Mouse (Mus musculus): ENCODE results near the gene Adcy4.
A peak's percentile ranks its signal among the peaks of the same experiment; 100 is the strongest.

Adcy4 gene

DNA sequence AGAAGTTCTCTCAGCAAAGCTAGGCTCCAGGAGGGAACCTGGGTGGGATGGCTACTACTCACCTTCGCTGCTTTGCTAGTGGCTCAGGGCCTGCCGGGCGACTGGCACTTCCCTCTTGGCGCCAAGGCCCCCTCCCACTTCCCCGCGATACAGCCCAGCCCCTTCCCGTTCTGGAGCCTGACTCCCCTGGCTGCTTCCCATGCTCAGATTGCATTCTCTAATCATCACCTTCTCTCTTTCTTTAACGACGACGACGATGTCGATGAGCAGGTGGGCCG lies at the start of gene Adcy4:
Gene Adcy4, minus strand, starts transcription at position 138 of the 278 bp plus-strand sequence.
- DNase-seq: peak in 1 of 2 experiments; percentile 0

DNA sequence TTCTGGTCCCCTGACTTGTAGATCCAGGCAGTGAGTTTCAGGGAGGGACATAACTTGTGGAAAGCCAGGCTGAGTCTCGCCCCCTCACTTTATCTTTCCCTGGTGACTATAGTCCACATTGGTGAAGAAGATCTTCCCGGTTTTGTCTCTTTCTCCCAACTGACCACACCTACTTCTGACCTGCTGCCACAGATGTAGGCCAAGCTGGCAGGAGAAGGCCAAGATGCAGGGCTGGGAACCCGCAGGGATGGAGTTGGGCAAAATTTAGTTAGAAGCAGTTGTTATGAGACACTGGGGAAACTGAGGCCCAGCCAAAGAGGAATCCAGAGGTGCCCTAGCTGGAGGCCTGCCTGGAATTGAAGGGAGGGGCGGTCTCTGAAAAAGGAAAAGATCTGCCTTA lies 49.2 kb upstream of the Adcy4 start:
- no peak for DNase-seq

DNA sequence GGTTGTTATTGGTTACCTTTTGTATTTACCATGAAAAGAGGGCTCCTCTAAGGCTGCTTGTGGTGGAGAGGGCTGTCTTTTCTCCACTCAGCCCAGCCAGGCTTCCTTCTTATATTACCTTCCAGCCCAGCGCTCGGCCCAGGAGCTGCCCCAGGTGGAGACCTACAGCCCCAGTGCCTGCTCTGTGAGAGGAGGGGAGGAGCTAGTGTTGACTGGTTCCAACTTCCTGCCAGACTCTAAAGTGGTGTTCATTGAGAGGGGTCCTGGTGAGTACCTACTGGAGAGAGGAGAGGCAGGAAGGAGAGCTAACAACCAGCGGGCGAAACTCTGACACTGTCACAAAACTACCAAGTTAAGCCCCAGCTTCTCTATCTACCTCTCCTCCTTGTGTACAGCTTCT lies 46.4 kb upstream of the Adcy4 start:
- no peak for DNase-seq

DNA sequence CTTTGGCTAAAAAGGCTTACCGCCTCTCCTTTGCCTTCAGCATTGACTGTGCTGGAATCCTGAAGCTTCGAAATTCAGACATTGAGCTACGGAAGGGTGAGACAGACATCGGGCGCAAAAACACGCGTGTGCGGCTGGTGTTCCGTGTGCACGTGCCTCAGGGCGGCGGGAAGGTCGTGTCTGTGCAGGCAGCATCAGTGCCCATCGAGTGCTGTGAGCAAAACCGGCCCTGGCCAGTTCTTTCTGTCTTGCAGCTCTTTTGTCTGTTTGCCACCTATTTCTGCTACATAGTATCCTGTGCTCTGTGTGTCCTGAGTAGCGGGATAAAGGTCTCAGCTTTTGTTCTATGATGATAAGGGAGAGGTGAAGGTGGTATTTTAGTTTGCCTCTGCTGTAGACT lies 46.0 kb upstream of the Adcy4 start:
- DNase-seq: no peak

DNA sequence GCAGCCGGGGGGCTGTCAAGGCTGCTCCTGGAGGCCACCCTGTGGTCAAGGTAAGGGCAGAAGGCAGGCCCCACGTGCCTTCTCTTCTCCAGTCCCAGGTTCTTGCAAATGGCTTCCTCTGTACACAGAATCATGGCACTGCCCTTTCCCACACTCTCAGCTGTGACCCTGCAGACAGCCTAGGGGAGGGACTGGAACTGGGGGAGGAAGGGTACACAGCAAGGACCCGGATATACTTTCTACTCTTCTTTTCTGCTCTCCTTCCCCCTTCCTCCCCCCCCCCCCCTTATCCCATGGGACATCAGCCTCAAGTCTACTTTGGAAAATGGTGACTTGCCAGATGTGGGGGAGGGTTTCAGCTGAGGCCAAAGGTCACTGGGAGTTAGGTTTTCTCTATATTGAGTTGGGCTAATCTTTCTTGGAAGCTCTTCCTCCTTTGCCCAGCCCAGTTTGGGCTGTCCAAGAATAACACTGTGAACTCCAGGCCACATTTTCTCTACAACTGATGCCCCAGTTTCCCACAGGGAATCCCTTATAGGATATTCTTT lies 44.9 kb upstream of the Adcy4 start:
- no peak for DNase-seq

DNA sequence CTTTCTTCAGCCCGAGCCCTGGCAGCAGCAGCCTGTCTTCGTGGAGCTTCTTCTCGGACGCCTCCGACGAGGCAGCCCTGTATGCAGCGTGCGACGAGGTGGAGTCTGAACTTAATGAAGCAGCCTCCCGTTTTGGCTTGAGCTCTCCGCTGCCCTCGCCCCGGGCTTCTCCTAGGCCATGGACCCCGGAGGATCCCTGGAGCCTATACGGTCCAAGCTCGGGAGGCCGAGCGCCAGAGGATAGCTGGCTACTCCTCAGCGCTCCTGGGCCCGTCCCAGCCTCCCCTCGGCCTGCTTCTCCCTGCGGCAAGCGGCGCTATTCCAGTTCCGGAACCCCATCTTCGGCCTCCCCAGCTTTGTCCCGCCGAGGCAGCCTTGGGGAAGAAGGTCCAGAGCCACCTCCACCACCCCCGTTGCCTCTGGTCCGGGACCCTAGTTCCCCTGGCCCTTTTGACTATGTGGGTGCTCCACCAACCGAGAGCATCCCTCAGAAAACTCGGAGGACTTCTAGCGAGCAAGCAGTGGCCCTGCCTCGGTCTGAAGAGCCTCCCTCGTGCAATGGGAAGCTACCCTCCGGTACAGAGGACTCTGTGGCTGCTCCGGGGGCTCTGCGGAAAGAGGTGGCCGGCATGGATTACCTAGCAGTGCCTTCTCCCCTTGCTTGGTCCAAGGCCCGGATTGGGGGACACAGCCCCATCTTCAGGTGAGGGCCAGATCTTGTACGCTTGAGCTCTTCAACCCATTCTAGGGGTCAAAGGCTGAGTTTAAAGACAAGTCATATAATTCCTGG lies 42.9 kb upstream of the Adcy4 start:
- DNase-seq: peak; percentile 18 to 30

DNA sequence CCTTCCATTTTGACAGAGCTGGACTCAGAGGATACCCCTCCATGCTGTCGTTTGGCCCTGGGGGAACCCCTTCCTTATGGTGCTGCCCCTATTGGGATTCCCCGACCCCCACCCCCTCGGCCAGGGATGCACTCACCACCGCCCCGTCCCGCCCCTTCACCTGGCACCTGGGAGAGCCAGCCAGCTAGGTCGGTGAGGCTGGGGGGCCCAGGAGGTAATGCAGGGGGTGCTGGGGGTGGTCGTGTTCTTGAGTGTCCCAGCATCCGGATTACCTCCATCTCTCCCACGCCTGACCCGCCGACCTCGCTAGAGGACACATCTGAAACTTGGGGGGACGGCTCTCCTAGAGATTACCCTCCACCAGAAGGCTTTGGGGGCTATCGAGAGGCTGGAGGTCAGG lies 42.2 kb upstream of the Adcy4 start:
- peak in 1 of 2 experiments; percentile 28 for DNase-seq

DNA sequence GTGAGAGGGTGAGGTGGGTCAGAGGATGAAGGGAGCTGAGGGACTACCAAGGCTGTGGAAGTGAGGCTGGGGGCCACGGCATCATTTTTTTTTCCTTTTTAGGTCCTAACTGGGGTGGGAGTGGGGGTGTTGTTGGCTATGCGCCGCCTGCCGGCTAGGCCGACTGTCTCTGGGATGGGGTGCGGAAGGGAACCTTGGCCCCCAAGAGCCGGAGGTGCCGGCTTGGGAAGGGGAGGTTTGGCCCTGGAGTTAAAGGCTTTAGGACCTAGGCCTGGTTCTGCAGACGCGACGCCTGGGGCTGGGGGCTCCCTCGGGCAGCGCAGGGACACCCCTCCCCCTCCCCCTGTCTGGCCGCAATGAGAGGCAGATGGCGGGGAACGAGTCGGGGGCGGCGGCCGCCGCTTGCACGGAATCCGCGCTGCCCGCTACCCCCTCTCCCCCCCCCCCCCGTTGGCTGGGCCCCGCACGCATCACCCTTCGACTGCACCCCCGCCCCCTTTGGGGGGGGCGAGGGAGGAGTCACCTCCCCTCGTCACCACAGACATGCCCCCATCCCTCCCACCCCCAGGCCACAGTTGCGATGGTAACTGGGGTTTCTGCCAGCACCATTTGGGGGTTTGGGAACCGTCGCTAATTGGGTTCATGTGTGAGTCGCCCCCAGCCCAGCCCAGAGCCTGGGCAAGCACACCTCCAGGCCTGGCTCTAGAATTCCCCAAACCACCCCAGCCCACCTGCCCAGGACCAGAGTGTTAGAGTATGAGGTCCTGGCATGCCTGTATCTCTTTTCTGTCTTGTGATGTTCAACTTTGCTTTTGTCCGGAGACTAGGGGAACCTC lies 41.5 kb upstream of the Adcy4 start:
- DNase-seq: peak; percentile 51 to 71

DNA sequence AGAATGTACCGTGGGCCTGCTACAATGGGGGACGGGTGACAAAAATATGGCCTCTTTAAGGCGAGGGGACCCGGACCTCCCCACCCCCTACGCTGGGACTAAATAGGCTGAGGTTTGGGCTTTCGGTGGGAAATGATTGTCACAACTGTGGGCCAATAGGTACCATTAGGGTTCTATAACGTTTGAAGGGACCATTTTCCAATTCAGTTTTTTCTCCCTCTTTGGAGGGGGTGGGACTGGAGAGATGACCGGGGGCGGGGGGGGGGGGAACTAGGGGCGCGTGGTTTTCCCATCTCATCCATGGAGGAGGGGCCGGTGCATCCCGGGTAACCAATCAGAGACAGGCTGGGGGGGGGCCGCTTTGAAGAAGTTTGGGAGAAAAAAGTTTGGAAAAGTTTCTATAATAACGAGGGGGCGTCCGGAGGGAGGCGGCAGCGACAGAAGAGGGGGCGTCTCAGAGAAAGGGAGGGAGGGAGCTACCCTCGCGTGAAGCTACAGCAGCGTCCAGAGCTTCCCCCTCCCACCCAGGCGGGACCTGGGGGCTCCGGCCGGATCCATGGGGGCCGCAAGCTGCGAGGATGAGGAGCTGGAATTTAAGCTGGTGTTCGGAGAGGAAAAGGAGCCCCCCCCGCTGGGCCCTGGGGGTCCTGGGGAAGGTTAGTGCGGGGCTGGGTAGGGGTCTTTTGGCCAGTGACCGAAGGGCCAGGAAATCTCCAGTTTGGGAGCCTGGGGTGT lies 40.8 kb upstream of the Adcy4 start:
- DNase-seq: peak; percentile 20 to 55

DNA sequence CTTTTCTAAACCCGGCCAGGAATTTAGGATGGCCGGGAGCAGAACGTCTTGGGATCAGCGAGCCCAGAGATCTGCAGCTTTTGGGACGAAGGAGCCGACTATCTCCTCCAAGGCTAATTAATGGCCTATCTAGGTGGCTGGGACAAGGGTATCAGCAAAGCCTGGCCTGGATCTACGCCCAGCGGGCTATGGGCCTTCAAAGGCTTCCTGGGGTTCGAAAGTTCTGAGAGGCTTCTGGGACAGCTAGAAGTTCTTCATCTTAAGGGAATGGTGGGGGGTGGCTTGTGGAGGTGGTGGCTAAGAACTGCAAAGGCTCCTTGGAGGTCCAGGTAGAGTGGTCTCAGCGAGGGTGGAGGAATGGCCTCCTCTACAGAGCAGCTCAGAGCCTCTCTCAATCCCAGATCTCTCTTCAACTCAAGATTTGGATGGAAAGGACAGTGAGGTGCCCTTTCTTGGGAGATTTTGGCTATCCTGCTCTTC lies 40.1 kb upstream of the Adcy4 start:
- DNase-seq: peak; percentile 36 to 57

DNA sequence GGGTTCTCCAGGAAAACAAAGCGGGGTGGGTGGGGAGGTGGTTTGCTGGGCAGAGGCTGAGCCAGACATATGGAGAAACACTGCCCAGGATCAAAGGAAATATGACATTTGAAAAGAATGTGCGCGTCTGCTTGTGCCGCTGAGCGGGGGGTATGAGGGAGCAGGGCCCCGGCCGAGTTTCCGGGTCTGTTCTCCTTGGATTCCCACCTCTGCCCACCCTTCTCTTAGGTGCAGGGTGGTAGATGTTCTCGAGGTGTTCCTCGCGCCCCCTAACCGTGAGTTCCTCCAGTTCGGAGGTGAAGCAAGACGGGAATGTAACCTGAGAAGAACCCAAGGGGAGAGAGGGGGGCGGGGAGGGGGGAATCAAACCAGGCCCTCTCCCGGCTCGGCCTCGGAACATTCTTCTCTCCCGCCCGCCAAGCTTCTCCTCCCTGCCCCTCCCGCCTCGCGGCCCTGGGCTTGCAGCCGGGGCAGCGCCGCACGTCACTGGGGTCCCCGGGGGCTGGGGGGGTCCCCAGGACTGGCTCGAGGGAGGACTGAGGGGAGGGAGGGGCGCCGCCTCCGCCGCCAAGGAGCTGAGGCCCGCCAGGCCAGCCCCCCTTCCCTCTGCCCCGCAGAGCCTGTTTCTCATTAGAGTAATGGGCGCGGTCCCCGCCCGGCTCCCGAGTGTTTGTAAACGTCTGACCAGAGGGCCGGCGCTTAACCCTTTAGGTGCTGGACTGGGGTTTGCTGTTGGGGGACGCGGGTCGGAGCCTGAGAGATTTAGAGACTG lies 39.3 kb upstream of the Adcy4 start, which contains the start of gene Nfatc4:
Gene Nfatc4, plus strand, starts transcription at position 154 of the 772 bp plus-strand sequence.
- DNase-seq: peak; percentile 72 to 80

DNA sequence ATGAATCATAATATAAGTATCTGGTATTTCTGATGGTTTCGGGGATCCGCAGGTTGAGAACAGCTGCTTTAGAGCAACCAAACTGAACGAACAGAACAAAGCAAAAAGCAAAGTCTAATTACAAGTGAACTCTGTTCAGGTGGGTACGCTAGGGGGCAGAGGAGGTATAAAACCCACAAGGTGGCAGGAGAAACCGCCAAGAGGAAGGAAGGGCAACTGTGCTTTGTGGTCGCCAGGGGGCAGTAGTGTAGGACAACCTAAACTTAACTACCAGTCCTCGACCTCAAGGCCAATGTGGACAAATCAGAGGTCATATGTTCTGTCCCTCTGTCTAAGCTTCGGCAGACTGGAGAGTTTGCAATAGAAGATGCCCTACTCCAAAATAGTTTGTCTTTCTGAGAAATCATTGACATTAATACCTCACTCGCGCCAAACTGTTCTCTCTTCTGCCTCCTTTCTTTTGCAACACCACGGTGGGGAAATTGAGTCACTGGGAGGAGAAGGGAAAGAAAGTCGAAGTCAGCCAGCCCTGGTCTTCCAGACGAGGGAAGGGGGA lies 38.6 kb upstream of the Adcy4 start:
- DNase-seq: peak; percentile 84 to 89

DNA sequence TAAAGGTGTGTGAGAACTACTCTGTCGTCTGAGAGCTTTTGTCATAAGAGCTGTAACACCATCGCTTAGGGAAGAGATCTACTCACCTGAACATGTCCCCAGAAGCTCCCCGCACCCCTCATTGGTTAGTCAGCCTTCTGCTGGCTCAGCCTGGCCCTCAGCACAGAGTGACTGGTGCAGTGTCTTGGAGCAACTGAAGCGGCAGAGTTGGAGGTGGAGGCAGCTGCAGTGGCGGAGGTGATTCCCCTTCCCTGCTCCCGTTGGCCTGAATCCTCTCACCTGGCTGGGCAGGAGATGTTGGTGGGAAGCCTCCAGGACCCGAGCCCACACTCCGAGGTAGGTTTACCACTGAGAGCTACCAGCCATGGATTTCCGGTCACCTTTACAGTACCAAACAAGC lies 36.7 kb upstream of the Adcy4 start:
- DNase-seq: peak in 1 of 2 experiments; percentile 3

DNA sequence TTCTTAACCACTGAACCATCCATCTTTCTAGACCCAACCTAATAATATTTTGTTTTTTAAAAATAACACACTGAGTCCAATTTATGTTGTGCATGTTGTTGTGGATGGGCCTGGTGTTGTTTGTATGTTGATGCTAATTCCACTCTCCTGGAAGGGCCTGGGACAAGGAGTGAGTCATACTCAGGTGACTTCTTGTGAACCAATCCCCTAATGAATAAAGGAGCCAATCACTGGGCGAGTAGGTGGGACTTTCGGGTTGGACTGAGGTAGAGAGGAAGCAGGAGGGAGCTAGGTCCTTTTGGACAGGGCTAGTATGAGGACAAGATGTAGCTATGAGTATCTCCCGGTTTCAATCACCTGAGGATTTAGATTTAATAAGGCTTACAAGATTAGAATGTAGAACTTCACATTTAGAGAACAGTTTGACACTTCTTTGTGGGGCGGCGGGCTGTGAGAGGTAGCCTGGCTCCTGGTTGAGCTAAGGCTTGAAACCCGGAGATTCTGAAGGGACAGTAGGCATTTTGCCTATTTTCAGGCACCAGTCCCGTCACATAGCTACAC lies 36.0 kb upstream of the Adcy4 start:
- DNase-seq: peak in 1 of 2 experiments; percentile 3

DNA sequence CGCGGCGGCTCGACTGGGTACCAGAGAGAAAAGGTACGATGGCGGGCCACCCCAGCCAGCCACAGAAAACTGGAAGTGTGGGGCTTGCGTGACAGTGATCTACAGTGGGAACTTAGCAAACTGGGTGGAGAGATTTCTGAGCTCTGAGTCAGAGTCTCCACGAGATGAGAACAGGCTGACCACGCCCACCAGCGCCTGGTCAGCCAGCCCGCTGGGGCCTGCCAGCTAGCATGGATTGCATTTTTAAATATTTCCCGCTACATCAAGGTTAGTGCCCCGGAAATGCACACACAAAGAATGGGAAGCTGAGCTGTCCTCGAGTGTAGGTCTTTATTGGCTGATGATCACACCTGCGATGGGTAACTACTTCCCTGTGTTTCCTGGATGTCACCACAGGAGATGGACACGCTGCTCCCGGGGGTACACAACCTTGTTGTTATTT lies 31.4 kb upstream of the Adcy4 start:
- peak; percentile 62 to 69 for DNase-seq

DNA sequence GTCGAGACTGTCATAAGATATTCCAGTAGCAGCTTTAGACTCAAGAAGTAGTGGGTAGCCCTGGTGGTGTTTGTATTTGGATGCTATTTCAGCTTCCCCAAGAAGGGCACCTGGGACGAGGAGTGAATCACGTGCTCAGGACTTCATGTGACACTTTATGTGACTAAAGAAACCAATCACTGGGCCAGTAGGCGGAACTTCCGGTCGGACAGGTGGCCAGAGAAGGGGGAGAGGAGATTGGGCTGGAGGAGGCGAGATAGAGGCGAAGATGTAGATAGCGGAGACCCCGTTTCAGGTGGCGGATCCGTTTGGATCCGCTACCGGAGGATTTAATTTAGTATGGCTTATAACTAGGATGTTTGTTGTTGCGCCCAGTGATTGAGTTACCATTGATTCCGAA lies 31.0 kb upstream of the Adcy4 start:
- DNase-seq: peak; percentile 88 to 92

DNA sequence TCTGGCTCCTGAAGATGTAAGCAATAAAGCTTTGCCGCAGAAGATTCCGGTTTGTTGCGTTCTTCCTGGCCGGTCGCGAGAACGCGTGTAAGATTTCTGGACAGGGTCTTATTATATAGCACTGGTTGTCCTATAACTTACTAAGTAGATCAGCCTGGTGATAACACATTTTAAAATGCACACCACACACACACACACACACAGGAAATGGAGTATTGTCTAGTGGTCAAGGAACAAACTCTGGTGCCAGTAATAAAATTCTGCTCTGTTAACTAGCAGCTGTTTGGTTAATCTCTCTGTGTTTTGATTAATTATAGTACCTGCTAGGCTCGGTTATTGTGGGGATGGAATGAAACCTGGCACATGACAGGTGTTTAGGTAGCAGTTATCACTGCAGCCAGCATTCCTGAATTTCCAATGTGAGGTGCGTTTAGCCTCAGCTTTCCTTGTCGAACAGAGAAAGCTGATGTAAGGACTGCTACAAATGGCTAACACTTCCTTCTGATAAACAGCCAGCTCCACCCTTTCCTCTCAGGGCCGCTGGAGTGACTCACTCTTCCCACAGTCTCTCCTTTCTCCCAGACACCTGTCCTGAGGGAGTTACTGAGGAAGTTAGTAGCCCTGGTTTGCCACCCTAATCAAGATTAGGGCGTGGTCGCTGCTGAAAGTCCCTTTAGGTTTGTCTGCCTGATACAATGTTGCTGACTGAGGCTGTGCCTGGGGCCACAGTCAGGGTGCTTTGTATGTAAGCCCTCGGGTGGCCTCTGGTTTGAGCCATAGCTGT lies 11.7 kb upstream of the Adcy4 start:
- no peak for DNase-seq

DNA sequence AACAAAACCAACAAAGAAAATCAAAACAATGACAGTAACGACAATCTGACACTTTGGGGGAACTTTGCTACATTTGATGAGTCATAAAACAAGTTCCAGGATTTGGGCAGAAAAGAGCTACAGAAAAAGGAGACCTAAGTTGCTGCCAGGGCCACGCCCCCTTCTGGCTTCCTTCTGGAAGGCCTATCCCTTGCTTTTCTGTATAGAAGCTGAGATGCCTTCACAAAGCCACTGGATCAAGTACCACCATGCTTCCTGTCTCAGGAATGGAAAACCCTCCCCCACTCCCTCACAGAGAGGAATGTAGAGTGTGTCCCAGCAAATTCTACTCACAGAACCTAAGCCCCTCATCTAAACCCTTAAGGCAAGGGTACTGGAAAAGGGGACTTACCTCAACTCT lies 10.1 kb upstream of the Adcy4 start:
- DNase-seq: peak in 1 of 2 experiments; percentile 1

DNA sequence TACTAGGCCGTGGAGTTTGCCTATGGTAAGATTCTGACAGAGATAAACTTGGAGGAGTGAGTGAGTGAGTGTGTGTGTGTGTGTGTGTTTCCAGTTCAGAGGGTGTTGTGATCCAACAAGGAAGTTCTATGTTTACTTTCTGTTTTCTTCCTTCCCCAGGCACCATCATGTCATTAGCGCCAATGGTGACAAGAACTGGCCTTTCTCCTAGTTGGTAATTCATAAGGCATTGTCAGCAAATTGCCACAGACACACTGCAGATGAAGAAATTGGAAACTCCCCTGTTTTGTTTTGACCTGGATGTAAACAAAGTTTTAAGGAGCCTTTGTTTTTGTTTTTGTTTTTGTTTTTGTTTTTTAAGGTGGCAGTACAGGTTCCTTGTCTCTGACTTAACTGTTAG lies 9.6 kb upstream of the Adcy4 start:
- DNase-seq: no peak

DNA sequence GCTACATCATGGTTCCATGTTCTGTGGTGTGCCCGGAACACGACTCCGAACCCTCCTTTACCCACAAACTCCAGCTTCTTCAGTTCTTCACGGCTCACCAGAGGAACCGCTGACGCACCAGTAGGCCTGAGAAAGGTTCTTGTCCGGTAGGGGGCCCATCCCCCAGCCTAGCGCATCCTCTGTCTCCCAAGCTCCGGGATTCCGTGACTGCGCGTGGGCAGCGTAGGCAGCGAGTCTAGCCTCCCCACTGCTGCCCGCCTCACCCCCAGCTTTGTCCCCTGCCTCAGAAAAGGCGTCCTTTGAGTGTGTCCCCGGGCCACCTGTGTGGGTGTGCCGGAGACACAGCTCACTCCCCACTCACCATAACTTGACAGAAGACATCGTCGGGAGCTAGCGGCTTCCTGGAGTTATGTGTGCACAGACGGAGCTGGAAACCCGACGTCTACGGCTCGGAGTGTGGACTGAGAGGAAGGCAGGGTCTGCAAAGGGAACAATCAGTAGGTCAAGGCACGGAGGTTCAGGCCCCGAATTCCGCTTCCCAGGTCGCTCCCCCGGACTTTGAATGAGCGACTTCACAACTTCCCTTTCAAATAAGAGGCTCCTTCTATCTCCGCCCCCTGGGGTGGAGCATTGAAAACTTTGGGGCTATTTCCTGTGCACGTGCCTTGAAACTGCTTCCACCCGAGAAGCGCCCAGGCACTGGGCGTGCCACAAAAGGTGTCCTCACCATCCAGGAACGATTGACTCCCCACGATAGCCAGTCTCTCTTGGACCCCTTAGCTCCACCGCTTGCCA lies 4.6 kb upstream of the Adcy4 start, which contains the start of gene Ripk3:
Gene Ripk3, minus strand, starts transcription at position 610 of the 795 bp plus-strand sequence.
- DNase-seq: peak in 1 of 2 experiments; percentile 1

Data from cerebellum, postnatal 14 days (tissue).